Mouse (Mus musculus) stomach, embryonic 16.5 days (tissue): ENCODE results near the gene Ppp1r9b. TPM values are rescaled to one million over a fixed set of nuclear protein-coding genes. Genes with fewer than 3 reads are reported as not detected.
"Not testable (repeated sequence)": the region's sequence is repeated elsewhere in the genome, so short reads cannot be mapped to it uniquely, and the experiment has no call there.

Experiments
- ATAC-seq: fragments of 200-750 bp; cut with Nextera tagmentation; 2 replicates; pipeline ENCODE4 v1.8.0; 2017; ENCODE audit warnings: moderate number of reproducible peaks, moderate TSS enrichment; ENCODE audit not compliant: insufficient read depth, low FRiP score
- H3K27ac ChIP-seq: fragments of 300-500 bp; sonication (generic); 2 replicates; pipeline ENCODE4 v1.5.1; 2014; ENCODE audit warnings: low read length
- H3K27me3 ChIP-seq: fragments of 300-500 bp; sonication (generic); 2 replicates; pipeline ENCODE4 v1.6.1; 2014; ENCODE audit warnings: low read length, control low read depth, mixed read lengths; ENCODE audit not compliant: control insufficient read depth, insufficient read depth
- H3K36me3 ChIP-seq: fragments of 300-500 bp; sonication (generic); 2 replicates; pipeline ENCODE4 v1.6.1; 2014; ENCODE audit warnings: low read length; ENCODE audit not compliant: control insufficient read depth, insufficient read depth
- H3K4me1 ChIP-seq: fragments of 300-500 bp; sonication (generic); 2 replicates; pipeline ENCODE4 v1.6.1; 2014; ENCODE audit warnings: low read length, control low read depth, mixed read lengths; ENCODE audit not compliant: control insufficient read depth, insufficient read depth
- H3K4me2 ChIP-seq: fragments of 300-500 bp; sonication (generic); 2 replicates; pipeline ENCODE4 v1.6.1; 2014; ENCODE audit warnings: low read depth, low read length, mixed read lengths
- H3K4me3 ChIP-seq: fragments of 300-500 bp; sonication (generic); replicated peaks from 2 replicates; pipeline ENCODE4 v1.5.1; 2014; ENCODE audit warnings: mild to moderate bottlenecking, low read length
- H3K9ac ChIP-seq: fragments of 300-500 bp; sonication (generic); 2 replicates; pipeline ENCODE4 v1.6.1; 2014; ENCODE audit warnings: low read length
- H3K9me3 ChIP-seq: fragments of 300-500 bp; sonication (generic); replicated peaks from 2 replicates; pipeline ENCODE4 v1.6.1; 2016; ENCODE audit warnings: low read length, control low read depth; ENCODE audit not compliant: control insufficient read depth
- WGBS: fragments of 180-500 bp; shearing (Covaris S2); extraction: QIAGEN DNeasy Blood & Tissue Kit; methylation state at CpG from one replicate; pipeline ENCODE4 v1.1.7; 2014; 5-methylcytosine and 5-hydroxymethylcytosine counted together
- polyA plus RNA-seq: library from polyadenylated mRNA; unstranded; fragments of >200 nt; fragmentation: Nextera tagmentation; extraction: Ambion mirVana; gene quantifications from 2 replicates; pipeline ENCODE4 v1.2.1, GENCODE M21; 2015

Ppp1r9b gene
- polyA plus RNA-seq, 1 experiment from 2014 or later: 8.0 TPM

DNA sequence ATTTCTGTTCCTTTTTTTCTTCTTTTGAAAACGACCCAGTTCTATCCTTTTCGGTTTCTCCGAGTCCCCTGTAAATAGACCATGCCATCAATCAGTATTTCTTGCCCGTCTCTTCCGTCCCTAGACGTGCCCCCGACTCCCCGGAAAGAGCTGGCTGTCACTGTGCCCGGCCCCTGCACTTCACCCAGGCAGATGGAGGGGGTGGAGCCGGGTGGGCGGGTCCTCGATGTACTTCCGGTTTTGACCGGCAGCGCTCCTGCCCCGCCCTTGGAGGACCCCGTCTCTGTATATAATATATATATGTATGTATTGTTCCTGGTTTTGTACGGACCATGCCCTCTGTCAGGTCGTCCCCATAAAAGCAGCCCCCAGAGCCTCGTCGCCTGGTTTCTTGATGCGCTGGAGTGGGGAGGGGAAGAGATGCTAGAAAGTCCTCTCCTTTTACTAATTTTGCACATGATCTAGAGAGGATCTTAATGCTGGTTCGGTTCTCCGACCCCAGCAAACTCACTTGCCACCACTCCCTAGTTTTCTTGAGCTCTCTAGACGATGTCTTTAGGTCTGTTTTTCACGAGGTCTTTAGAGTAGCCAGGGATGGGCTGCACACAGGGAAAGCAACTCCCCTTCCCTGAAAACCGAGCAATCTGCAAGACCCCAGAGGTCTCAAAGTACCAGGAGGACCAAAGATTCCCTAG lies 15.8 kb downstream of the Ppp1r9b start:
- H3K4me1 ChIP-seq: peaks cover 33% of the 10 kb centered on the region
- peak overlapping the region; percentile 70 for H3K9ac ChIP-seq
- peak overlapping the region; percentile 49 for H3K4me3 ChIP-seq
- H3K4me2 ChIP-seq: peak overlapping the region; percentile 62
- no peaks in the 10 kb centered on the region for H3K9me3 ChIP-seq
- peak overlapping the region; percentile 88 for H3K27ac ChIP-seq
- H3K36me3 ChIP-seq: peaks cover 19% of the 10 kb centered on the region
- WGBS: 1% methylated on average over 27 of the region's 27 CpGs
- peak; percentile 56; the same call in 1 of the 2 replicates for ATAC-seq
- H3K27me3 ChIP-seq: no peaks in the 10 kb centered on the region

DNA sequence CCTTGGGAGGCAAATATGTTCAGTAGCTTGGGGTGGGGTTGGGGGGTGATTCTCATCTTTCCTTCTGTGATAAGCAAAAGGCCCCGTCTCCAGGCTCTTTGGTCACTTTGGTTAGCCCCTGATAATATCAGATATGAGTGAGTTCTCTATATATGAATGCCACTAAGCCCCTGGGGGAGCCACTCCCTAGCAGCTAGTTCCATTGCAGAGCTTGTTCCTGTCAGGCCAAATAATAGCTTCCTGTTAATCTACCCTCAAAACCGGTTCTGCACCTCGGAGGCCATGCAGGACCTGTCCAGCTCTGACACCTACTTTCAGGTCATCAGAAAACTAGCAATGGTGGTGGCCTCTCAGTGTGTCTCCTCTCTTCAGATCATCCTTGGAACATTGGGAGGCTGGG lies 16.6 kb downstream of the Ppp1r9b start:
- Histone ChIP-seq H3K4me2 (peak overlapping the region; percentile 62), H3K27ac (peak overlapping the region; percentile 88)

DNA sequence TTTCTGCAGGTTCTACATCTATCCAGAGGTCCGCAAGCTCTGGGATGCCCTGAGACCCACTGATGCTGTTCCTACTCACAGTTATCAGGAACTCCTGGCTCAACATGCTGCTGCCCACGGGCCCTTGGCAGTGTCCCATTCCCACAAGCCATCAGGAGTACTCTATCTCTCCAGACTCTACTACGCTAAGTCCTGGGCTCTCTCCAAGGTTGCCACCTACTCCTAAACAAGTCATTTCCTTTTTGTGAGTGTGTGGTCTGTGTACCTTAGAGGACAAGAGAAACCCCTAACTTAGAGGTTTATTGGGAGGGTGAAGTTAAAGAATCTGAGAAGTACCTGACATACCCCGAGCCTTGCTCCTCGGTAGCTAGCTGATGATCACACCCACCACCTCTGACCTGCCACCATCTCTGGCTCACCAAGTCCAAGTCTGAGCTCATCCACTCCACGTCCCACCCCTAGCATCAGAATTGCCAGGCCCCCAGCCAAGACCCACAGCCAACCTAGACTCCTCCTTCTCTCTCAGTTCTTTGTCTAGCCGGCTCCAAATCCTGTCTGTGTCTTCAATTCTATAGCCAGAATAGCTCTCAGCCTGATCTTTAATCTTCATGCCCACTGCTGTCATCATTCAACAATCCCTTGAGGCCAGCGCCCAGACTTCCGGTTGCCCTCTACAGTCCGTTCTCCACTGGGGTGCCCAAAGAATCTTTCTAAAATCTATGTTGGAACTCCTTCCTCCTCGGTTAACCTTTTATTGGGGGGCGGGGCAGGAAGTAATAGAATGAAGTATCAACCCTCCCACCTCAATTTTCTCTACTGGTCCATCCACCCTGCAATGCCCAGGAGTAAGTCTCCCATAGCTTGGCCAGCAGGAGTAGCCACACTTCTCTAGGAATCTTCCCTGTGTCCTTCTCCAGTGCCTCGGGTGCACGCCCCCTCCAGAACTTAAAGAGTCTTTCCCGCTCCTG lies 18.1 kb downstream of the Ppp1r9b start:
- Histone ChIP-seq H3K9ac (peak overlapping the region; percentile 90), H3K27me3 (no peaks in the 10 kb centered on the region), H3K4me2 (peak overlapping the region; percentile 79), H3K9me3 (no peaks in the 10 kb centered on the region), H3K27ac (peak overlapping the region; percentile 92), H3K4me3 (peak overlapping the region; percentile 81), H3K4me1 (peaks cover 49% of the 10 kb centered on the region), H3K36me3 (peaks cover 10% of the 10 kb centered on the region; the same call in 1 of the 2 replicates)
- ATAC-seq: peak; percentile 0; the same call in 1 of the 2 replicates
- WGBS: 26% methylated on average over 15 of the region's 15 CpGs

More for the DNA sequence above, 16.6 kb downstream of the Ppp1r9b start:
- peak overlapping the region; percentile 70; the same call in 1 of the 2 replicates for H3K9ac ChIP-seq
- H3K4me1 ChIP-seq: peaks cover 41% of the 10 kb centered on the region
- no peaks in the 10 kb centered on the region for H3K27me3 ChIP-seq
- no peaks in the 10 kb centered on the region for H3K9me3 ChIP-seq
- 38% methylated on average over 3 of the region's 3 CpGs for WGBS
- peak overlapping the region; percentile 49; the same call in 1 of the 2 replicates for H3K4me3 ChIP-seq
- ATAC-seq: no peak
- peaks cover 17% of the 10 kb centered on the region for H3K36me3 ChIP-seq

DNA sequence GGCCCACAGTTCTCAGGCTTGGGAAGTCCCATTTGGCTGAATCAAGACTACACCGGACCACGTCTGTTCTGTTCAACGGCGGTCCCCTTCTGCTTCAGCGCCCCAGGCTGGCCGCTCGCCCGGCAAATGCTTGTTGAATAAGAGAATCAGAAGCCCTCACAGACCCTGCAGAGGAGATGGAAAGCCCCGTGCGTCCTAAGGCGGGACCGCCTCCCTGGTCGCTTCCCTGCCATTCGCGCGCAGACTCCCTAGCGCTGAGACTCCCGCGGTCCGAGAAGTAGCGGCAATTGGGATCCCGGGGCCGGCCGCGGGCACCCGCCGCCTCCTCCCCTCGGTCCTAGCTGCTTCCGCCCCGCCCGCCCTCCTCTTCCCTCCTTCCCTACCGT lies 18.8 kb downstream of the Ppp1r9b start, which contains the start of gene Samd14:
Samd14 (plus strand) TSS at position 251 of the 386 bp plus-strand sequence.
- Histone ChIP-seq H3K36me3 (peaks cover 10% of the 10 kb centered on the region; the same call in 1 of the 2 replicates), H3K9ac (peak within 1 kb of the TSS; percentile 90), H3K4me3 (peak within 1 kb of the TSS; percentile 81), H3K9me3 (no peaks in the 10 kb centered on the region), H3K27ac (peak within 1 kb of the TSS; percentile 92), H3K4me2 (peak within 1 kb of the TSS; percentile 79), H3K4me1 (peaks cover 49% of the 10 kb centered on the region), H3K27me3 (no peaks in the 10 kb centered on the region)
- under 1% methylated on average over 32 of the region's 32 CpGs for WGBS
- ATAC-seq: peak; percentile 72

DNA sequence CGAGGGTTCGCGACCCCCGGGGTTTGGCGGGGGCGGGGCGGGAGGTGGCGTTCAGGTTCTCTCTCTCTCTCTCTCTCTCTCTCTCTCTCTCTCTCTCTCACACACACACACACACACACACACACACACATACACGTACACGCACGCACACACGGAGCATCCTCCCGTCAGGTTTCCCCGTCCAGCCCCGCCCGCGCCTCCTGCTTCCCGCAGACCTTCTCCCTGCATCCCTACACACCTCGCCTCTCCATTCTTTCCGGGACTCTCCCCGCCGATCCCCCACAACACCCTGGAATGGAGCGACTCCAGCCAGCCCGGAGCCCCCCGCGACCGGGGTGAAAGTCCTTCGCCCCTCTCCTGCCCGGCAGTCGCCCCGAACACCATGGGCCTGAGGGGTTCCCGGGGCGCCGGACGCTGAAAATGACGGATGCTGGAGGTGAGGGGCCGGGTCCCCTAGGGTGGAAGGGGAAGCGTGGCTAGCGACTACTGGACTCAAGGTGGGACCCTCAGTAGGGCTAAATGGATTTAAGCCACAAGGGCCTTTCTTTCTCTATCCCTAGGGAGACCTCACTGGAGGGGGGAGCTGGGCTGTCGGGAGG lies 19.4 kb downstream of the Ppp1r9b start:
- peak overlapping the region; percentile 79 for H3K4me2 ChIP-seq
- H3K27me3 ChIP-seq: no peaks in the 10 kb centered on the region
- peak overlapping the region; percentile 92 for H3K27ac ChIP-seq
- H3K9me3 ChIP-seq: no peaks in the 10 kb centered on the region
- H3K9ac ChIP-seq: peak overlapping the region; percentile 90
- WGBS: under 1% methylated on average over 32 of the region's 40 CpGs
- 0 out of 2 replicates have a peak, but pooled peaks cover 6% of the 10 kb centered on the region for H3K36me3 ChIP-seq
- ATAC-seq: no peak
- H3K4me3 ChIP-seq: peak overlapping the region; percentile 81
- H3K4me1 ChIP-seq: peaks cover 49% of the 10 kb centered on the region

DNA sequence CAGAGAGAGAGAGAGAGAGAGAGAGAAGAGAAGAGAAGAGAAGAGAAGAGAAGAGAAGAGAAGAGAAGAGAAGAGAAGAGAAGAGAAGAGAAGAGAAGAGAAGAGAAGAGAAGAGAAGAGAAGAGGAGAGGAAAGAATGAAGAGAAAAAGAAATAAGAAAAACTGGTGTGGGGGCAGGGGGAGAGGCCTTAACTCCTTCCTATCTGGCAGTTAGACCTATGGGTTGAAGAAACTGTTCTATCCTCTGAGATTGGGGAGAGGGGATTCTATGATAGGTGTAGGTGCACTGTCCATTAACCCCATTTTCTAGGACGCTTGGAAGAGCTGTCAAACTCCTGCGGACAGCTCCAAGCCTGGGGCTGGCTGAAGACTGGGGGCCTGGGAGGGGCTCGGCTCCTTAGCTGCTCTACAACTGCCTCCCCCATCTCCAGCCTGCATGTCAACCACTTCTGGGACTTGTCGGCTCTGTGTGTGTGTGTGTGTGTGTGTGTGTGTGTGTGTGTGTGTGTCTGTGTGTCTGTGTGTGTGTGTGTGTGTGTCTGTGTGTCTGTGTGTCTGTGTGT lies 20.1 kb downstream of the Ppp1r9b start:
- Histone ChIP-seq H3K4me2 (peak overlapping the region; percentile 79), H3K9ac (peak overlapping the region; percentile 61; the same call in 1 of the 2 replicates), H3K4me3 (peak overlapping the region; percentile 81), H3K4me1 (peaks cover 49% of the 10 kb centered on the region)
- not testable (repeated sequence) for H3K36me3 ChIP-seq, H3K9me3 ChIP-seq, ATAC-seq, H3K27me3 ChIP-seq, H3K27ac ChIP-seq
- 10% methylated on average over 4 of the region's 4 CpGs for WGBS

DNA sequence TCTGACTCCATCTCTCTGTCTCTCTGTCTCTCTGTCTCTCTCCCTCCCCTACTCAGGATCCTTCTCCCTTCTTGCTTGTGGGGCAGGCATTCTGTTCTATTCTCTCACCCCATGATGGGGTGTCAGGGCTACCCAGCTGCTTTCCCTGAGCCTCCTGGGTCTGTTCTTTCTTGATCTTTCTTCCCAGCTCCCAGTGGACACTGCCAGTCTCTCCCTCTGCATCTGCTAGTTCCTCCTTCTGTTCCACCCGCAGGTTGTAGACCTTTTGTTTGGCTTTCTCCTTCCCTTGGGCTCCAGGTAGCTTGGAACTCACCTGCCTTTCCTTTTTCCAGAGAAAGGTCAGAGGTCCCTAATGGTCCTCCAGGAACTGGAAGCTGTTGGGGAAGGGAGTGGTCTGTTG lies 20.6 kb downstream of the Ppp1r9b start:
- Histone ChIP-seq H3K9ac (peak overlapping the region; percentile 61), H3K9me3 (no peaks in the 10 kb centered on the region), H3K27me3 (no peaks in the 10 kb centered on the region), H3K4me1 (peaks cover 49% of the 10 kb centered on the region), H3K4me2 (peak overlapping the region; percentile 79), H3K4me3 (peak overlapping the region; percentile 81), H3K27ac (peak overlapping the region; percentile 32), H3K36me3 (no peaks in the 10 kb centered on the region)
- 15% methylated on average over 1 of the region's 1 CpGs for WGBS
- ATAC-seq: no peak

DNA sequence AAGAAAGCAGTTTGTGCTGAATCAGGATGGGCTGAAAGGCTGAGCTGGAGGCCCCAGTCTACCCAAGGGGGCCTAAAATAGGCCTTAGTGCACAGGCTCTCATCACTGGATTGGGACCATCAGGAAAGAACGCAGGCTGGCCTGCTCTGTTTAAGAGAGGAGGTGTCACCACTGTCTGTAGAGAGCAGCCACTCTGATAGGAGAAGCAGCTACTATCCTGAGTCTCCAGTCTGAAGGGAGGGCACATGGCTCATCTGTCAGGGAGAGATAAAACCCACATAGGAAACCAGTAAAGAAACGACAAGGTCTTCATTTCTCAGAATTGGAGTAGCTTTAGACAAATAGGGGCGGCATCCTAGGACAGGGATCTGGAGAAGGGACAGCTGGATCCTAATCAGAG lies 21.2 kb downstream of the Ppp1r9b start:
- WGBS: 37% methylated on average over 3 of the region's 3 CpGs
- peak overlapping the region; percentile 81 for H3K4me3 ChIP-seq
- H3K27ac ChIP-seq: peak overlapping the region; percentile 32
- H3K4me1 ChIP-seq: peaks cover 46% of the 10 kb centered on the region
- no peaks in the 10 kb centered on the region for H3K9me3 ChIP-seq
- peak; percentile 27; the same call in 1 of the 2 replicates for ATAC-seq
- H3K27me3 ChIP-seq: no peaks in the 10 kb centered on the region
- H3K9ac ChIP-seq: peak overlapping the region; percentile 61
- H3K4me2 ChIP-seq: peak overlapping the region; percentile 79
- no peaks in the 10 kb centered on the region for H3K36me3 ChIP-seq
